Mouse (Mus musculus) heart, postnatal 0 days (tissue): ENCODE measurements around the gene Klk12.

Experiments
- CTCF ChIP-seq: IDR thresholded peaks from 2 replicates; pipeline ENCODE4 v1.5.1; 2016; ENCODE audit warnings: antibody characterized with exemption, control low read depth, low read depth
- EP300 ChIP-seq: IDR thresholded peaks from 2 replicates; pipeline ENCODE4 v1.6.1; 2016; ENCODE audit warnings: antibody characterized with exemption, low read depth

DNA sequence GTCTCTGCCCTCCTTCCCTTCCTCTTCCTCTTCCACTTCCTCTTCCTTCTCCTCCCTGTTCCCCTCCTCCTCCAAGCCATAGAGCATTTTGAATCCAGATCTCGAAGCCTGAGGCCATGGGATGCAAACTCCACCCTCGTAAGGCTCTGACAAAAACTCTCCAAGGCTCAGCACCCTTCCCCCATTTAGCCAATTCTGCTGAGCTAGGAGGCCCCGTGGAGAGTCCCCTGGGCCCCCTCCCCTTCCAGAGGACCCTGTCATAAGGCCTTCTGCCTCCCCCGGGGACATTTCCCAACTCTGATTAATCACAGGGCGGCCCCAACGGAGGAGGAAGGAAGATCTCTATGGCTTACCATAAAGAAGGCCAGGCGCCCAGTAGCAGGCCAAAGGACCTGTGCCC lies 22.9 kb downstream of the Klk12 start, which contains the start of gene Klk9:
- TF ChIP-seq CTCF: no peak
- TF ChIP-seq EP300: no peak
